Mouse (Mus musculus) megakaryocyte, embryonic 14.5 days (primary cell): ENCODE measurements at regions not wholly inside any gene's neighbourhood (a gene's known extent, or its start where the extent isn't known, plus 50 kb on each side); places are given as distances from the start of the nearest gene placed in this dataset.

ENCODE experiments used
- H3K27me3 ChIP-seq: replicated peaks from 2 replicates; pipeline ENCODE3; 2012; ENCODE audit warnings: inconsistent platforms
- H3K36me3 ChIP-seq: replicated peaks from 2 replicates; pipeline ENCODE3; 2012; ENCODE audit warnings: low read length, inconsistent platforms, mixed read lengths
- H3K4me1 ChIP-seq: 2 replicates; pipeline ENCODE4 v1.6.1; 2012; ENCODE audit warnings: inconsistent platforms
- H3K4me3 ChIP-seq: replicated peaks from 2 replicates; pipeline ENCODE3; 2012; ENCODE audit warnings: moderate library complexity, mild to moderate bottlenecking, inconsistent platforms
- H3K9me3 ChIP-seq: 2 replicates; pipeline ENCODE4 v1.6.1; 2012; ENCODE audit warnings: inconsistent platforms
- FLI1 ChIP-seq: IDR thresholded peaks from 2 replicates; pipeline ENCODE4 v1.6.1; 2012; ENCODE audit warnings: low read length, inconsistent platforms, mixed read lengths
- GATA1 ChIP-seq: IDR thresholded peaks from 3 replicates; pipeline ENCODE4 v1.6.1; 2012; ENCODE audit warnings: mixed read lengths, low read length, inconsistent platforms, borderline replicate concordance

- peaks cover 38% of the 10 kb centered on the region for H3K36me3 ChIP-seq
- peaks cover 19% of the 10 kb centered on the region for H3K4me1 ChIP-seq
- no peak overlapping the region for H3K4me3 ChIP-seq
- peaks cover 4% of the 10 kb centered on the region; the same call in 1 of the 2 replicates for H3K9me3 ChIP-seq
- H3K27me3 ChIP-seq = no peaks in the 10 kb centered on the region
- TF ChIP-seq FLI1 = no peak
- TF ChIP-seq GATA1 = no peak
These were observed 106.5 kb downstream of the Tsen15 start for GRCm38 (mm10) chr1:152280014-152280413.

GRCm38 (mm10) chr1:152275011-152275410, 111.5 kb downstream of the Tsen15 start:
- TF ChIP-seq GATA1 (no peak), FLI1 (no peak)
- peaks cover 27% of the 10 kb centered on the region for H3K4me1 ChIP-seq
- H3K9me3 ChIP-seq = peaks cover 3% of the 10 kb centered on the region; the same call in 1 of the 2 replicates
- H3K36me3 ChIP-seq = peaks cover 9% of the 10 kb centered on the region
- H3K4me3 ChIP-seq = no peak overlapping the region
- H3K27me3 ChIP-seq = no peaks in the 10 kb centered on the region

- TF ChIP-seq FLI1 (no peak), GATA1 (no peak)
- Histone ChIP-seq H3K9me3 (no peaks in the 10 kb centered on the region), H3K27me3 (no peaks in the 10 kb centered on the region), H3K36me3 (no peaks in the 10 kb centered on the region), H3K4me3 (no peak overlapping the region), H3K4me1 (peaks cover 33% of the 10 kb centered on the region)
These were observed 113.1 kb downstream of the Tsen15 start for GRCm38 (mm10) chr1:152273430-152273829.

GRCm38 (mm10) chr1:152269936-152270702, 116.4 kb downstream of the Tsen15 start:
- no peaks in the 10 kb centered on the region for H3K27me3 ChIP-seq
- no peaks in the 10 kb centered on the region for H3K9me3 ChIP-seq
- TF ChIP-seq FLI1 (no peak), GATA1 (no peak)
- H3K4me1 ChIP-seq = peaks cover 43% of the 10 kb centered on the region
- no peaks in the 10 kb centered on the region for H3K36me3 ChIP-seq
- H3K4me3 ChIP-seq = no peak overlapping the region

GRCm38 (mm10) chr1:152266390-152266789, 120.1 kb downstream of the Tsen15 start:
- Histone ChIP-seq H3K27me3 (no peaks in the 10 kb centered on the region), H3K4me1 (peaks cover 24% of the 10 kb centered on the region), H3K36me3 (no peaks in the 10 kb centered on the region), H3K4me3 (no peak overlapping the region), H3K9me3 (no peaks in the 10 kb centered on the region)
- TF ChIP-seq FLI1 (no peak), GATA1 (no peak)

GRCm38 (mm10) chr1:152264981-152265380, 121.5 kb downstream of the Tsen15 start:
- no peaks in the 10 kb centered on the region for H3K27me3 ChIP-seq
- peaks cover 27% of the 10 kb centered on the region for H3K4me1 ChIP-seq
- H3K36me3 ChIP-seq = no peaks in the 10 kb centered on the region
- no peak overlapping the region for H3K4me3 ChIP-seq
- H3K9me3 ChIP-seq = no peaks in the 10 kb centered on the region
- TF ChIP-seq FLI1 (no peak), GATA1 (no peak)

GRCm38 (mm10) chr1:152261472-152261871, 125.0 kb downstream of the Tsen15 start:
- TF ChIP-seq GATA1 (no peak), FLI1 (no peak)
- Histone ChIP-seq H3K4me1 (peaks cover 23% of the 10 kb centered on the region), H3K36me3 (no peaks in the 10 kb centered on the region), H3K4me3 (no peak overlapping the region), H3K27me3 (no peaks in the 10 kb centered on the region), H3K9me3 (no peaks in the 10 kb centered on the region)

- Histone ChIP-seq H3K4me3 (no peak overlapping the region), H3K9me3 (no peaks in the 10 kb centered on the region), H3K27me3 (no peaks in the 10 kb centered on the region), H3K36me3 (no peaks in the 10 kb centered on the region), H3K4me1 (peaks cover 18% of the 10 kb centered on the region)
- TF ChIP-seq GATA1 (no peak), FLI1 (no peak)
These were observed 125.5 kb downstream of the Tsen15 start for GRCm38 (mm10) chr1:152260950-152261349.

GRCm38 (mm10) chr1:152258258-152258657, 128.2 kb downstream of the Tsen15 start:
- H3K36me3 ChIP-seq = no peaks in the 10 kb centered on the region
- H3K9me3 ChIP-seq = no peaks in the 10 kb centered on the region
- no peak for TF ChIP-seq GATA1
- TF ChIP-seq FLI1 = no peak
- H3K4me3 ChIP-seq = no peak overlapping the region
- H3K27me3 ChIP-seq = no peaks in the 10 kb centered on the region
- peaks cover 34% of the 10 kb centered on the region for H3K4me1 ChIP-seq

GRCm38 (mm10) chr1:152253906-152254305, 132.6 kb downstream of the Tsen15 start:
- H3K4me1 ChIP-seq = peaks cover 37% of the 10 kb centered on the region
- H3K4me3 ChIP-seq = no peak overlapping the region
- no peaks in the 10 kb centered on the region for H3K36me3 ChIP-seq
- no peak for TF ChIP-seq FLI1
- H3K27me3 ChIP-seq = no peaks in the 10 kb centered on the region
- no peaks in the 10 kb centered on the region for H3K9me3 ChIP-seq
